Mouse (Mus musculus): ENCODE results near the gene Upk3b. TPM values are rescaled to one million over a fixed set of nuclear protein-coding genes. Genes with fewer than 3 reads are reported as not detected.
"Not testable (repeated sequence)": the region's sequence is repeated elsewhere in the genome, so short reads cannot be mapped to it uniquely, and the experiment has no call there.

Gene Upk3b
- total RNA-seq, 2 experiments from 2014 or later, result not detected

GRCm38 (mm10) chr5:136027612-136028311 lies 10.5 kb upstream of the Upk3b start:
- intact Hi-C loops (cut with DNase I), result no loop called here
- no peak for DNase-seq

- intact Hi-C loops (cut with DNase I), result no loop called here
- DNase-seq, result no peak
These were observed 3.4 kb upstream of the Upk3b start for GRCm38 (mm10) chr5:136034868-136035267.

- DNase-seq, result no peak
- intact Hi-C loops (cut with DNase I), result no loop called here
These were observed 3.0 kb upstream of the Upk3b start for GRCm38 (mm10) chr5:136035285-136035684.

- intact Hi-C loops (cut with DNase I), result no loop called here
- DNase-seq, result no peak
These were observed 1.6 kb upstream of the Upk3b start for GRCm38 (mm10) chr5:136036667-136037066.

- intact Hi-C loops (cut with DNase I), result loop anchor here (5.0 kb wide), 1 partner anchor 58 kb away; the partner anchor contains the start of gene Zp3
- no peak for DNase-seq
These were observed 1.9 kb downstream of the Upk3b start for GRCm38 (mm10) chr5:136040210-136040609.

- DNase-seq, result no peak
- intact Hi-C loops (cut with DNase I), result loop anchor here (5.0 kb wide), 1 partner anchor 59 kb away; the partner anchor contains the start of gene Zp3
These were observed 3.0 kb downstream of the Upk3b start for GRCm38 (mm10) chr5:136041260-136041659.

- DNase-seq, result no peak
- intact Hi-C loops (cut with DNase I), result loop anchor here (5.0 kb wide), 1 partner anchor 59 kb away; the partner anchor contains the start of gene Zp3
These were observed 3.4 kb downstream of the Upk3b start for GRCm38 (mm10) chr5:136041666-136042065.

GRCm38 (mm10) chr5:136044865-136045264 lies 6.6 kb downstream of the Upk3b start:
- no peak for DNase-seq
- intact Hi-C loops (cut with DNase I), result loop anchor here (5.0 kb wide), 1 partner anchor 63 kb away; the partner anchor contains the start of gene Zp3

GRCm38 (mm10) chr5:136045408-136045807 lies 7.1 kb downstream of the Upk3b start:
- DNase-seq, result no peak
- intact Hi-C loops (cut with DNase I), result no loop called here

- intact Hi-C loops (cut with DNase I), result no loop called here
- DNase-seq, result peak; percentile 81 to 83
These were observed 7.7 kb downstream of the Upk3b start for GRCm38 (mm10) chr5:136045987-136046386.

- DNase-seq; intact Hi-C loops (cut with DNase I): not testable (repeated sequence)
These were observed 10.2 kb downstream of the Upk3b start for GRCm38 (mm10) chr5:136048541-136048940.

GRCm38 (mm10) chr5:136049926-136050325 lies 11.6 kb downstream of the Upk3b start:
- no peak for DNase-seq
- intact Hi-C loops (cut with DNase I), result no loop called here

- intact Hi-C loops (cut with DNase I), result no loop called here
- DNase-seq, result no peak
These were observed 13.2 kb downstream of the Upk3b start for GRCm38 (mm10) chr5:136051231-136052085.

- intact Hi-C loops (cut with DNase I), result no loop called here
- no peak for DNase-seq
These were observed 14.8 kb downstream of the Upk3b start for GRCm38 (mm10) chr5:136052861-136053655.

GRCm38 (mm10) chr5:136054301-136055077 lies 16.2 kb downstream of the Upk3b start, which contains the start of gene Upk3bl:
Upk3bl (plus strand) TSS chr5:136054492.
- intact Hi-C loops (cut with DNase I), result no loop called here
- DNase-seq, result no peak

- intact Hi-C loops (cut with DNase I), result no loop called here
- DNase-seq, result no peak
These were observed 17.8 kb downstream of the Upk3b start for GRCm38 (mm10) chr5:136056062-136056461.

GRCm38 (mm10) chr5:136057085-136057484 lies 18.8 kb downstream of the Upk3b start:
- DNase-seq, result no peak
- intact Hi-C loops (cut with DNase I), result no loop called here

- peak; percentile 71 to 80 for DNase-seq
- intact Hi-C loops (cut with DNase I), result loop anchor here (2.0 to 5.0 kb wide), 2 partner anchors 81 to 184 kb away; partner anchors contain the start of gene Zp3
These were observed 23.3 kb downstream of the Upk3b start for GRCm38 (mm10) chr5:136061567-136061966.

GRCm38 (mm10) chr5:136063920-136064319 lies 25.6 kb downstream of the Upk3b start:
- DNase-seq, result no peak
- intact Hi-C loops (cut with DNase I), result loop anchor here (2.0 to 5.0 kb wide), 2 partner anchors 163 to 187 kb away; no protein-coding TSS in a partner anchor
